Mouse (Mus musculus) forebrain, embryonic 16.5 days (tissue): ENCODE results near the gene Creb1. TPM values are rescaled to one million over a fixed set of nuclear protein-coding genes. Genes with fewer than 3 reads are reported as not detected.

Experiments
- ATAC-seq: fragments of 200-750 bp; cut with Nextera tagmentation; 2 replicates; pipeline ENCODE4 v1.8.0; 2017; ENCODE audit warnings: mild to moderate bottlenecking, moderate library complexity
- H3K27ac ChIP-seq: fragments of 300-500 bp; sonication (generic); 2 replicates; pipeline ENCODE4 v1.5.1; 2014; ENCODE audit warnings: low read length, control low read depth
- H3K27me3 ChIP-seq: fragments of 300-500 bp; sonication (generic); replicated peaks from 2 replicates; pipeline ENCODE4 v1.6.1; 2014; ENCODE audit warnings: low read length; ENCODE audit not compliant: control insufficient read depth, insufficient read depth
- H3K36me3 ChIP-seq: fragments of 300-500 bp; sonication (generic); 2 replicates; pipeline ENCODE4 v1.6.1; 2014; ENCODE audit not compliant: control insufficient read depth, insufficient read depth
- H3K4me1 ChIP-seq: fragments of 300-500 bp; sonication (generic); replicated peaks from 2 replicates; pipeline ENCODE4 v1.6.1; 2014; ENCODE audit warnings: low read length; ENCODE audit not compliant: control insufficient read depth, insufficient read depth
- H3K4me2 ChIP-seq: fragments of 300-500 bp; sonication (generic); 2 replicates; pipeline ENCODE4 v1.6.1; 2014; ENCODE audit warnings: mild to moderate bottlenecking, low read length, control low read depth
- H3K4me3 ChIP-seq: fragments of 300-500 bp; sonication (generic); replicated peaks from 2 replicates; pipeline ENCODE4 v1.5.1; 2014; ENCODE audit warnings: mild to moderate bottlenecking, low read length, control low read depth
- H3K9ac ChIP-seq: fragments of 300-500 bp; sonication (generic); replicated peaks from 2 replicates; pipeline ENCODE4 v1.6.1; 2014; ENCODE audit warnings: low read depth, low read length, control low read depth
- H3K9me3 ChIP-seq: fragments of 300-500 bp; sonication (generic); 2 replicates; pipeline ENCODE4 v1.6.1; 2016; ENCODE audit warnings: low read length; ENCODE audit not compliant: control insufficient read depth
- WGBS: fragments of 180-500 bp; shearing (Covaris S2); extraction: QIAGEN DNeasy Blood & Tissue Kit; methylation state at CpG from one replicate; pipeline ENCODE4 v1.1.7; 2014; 5-methylcytosine and 5-hydroxymethylcytosine counted together
- polyA plus RNA-seq: library from polyadenylated mRNA; unstranded; fragments of >200 nt; fragmentation: Nextera tagmentation; extraction: Ambion mirVana; gene quantifications from 2 replicates; pipeline ENCODE4 v1.2.1, GENCODE M21; 2015

Gene Creb1
- polyA plus RNA-seq, 1 experiment from 2014 or later = 51.6 TPM

GRCm38 (mm10) chr1:64533471-64534443, 1.3 kb downstream of the Creb1 start:
- H3K4me1 ChIP-seq = peaks cover 17% of the 10 kb centered on the region
- H3K36me3 ChIP-seq = no peaks in the 10 kb centered on the region
- ATAC-seq = no peak
- under 1% methylated on average over 27 of the region's 35 CpGs for WGBS
- peak overlapping the region; percentile 95 for H3K4me3 ChIP-seq
- peak overlapping the region; percentile 99 for H3K27ac ChIP-seq
- peak overlapping the region; percentile 99 for H3K9ac ChIP-seq
- H3K4me2 ChIP-seq = peak overlapping the region; percentile 84
- no peaks in the 10 kb centered on the region for H3K9me3 ChIP-seq
- no peaks in the 10 kb centered on the region for H3K27me3 ChIP-seq

GRCm38 (mm10) chr1:64538837-64539367, 6.5 kb downstream of the Creb1 start:
- Histone ChIP-seq H3K9ac (no peak overlapping the region), H3K27me3 (no peaks in the 10 kb centered on the region), H3K4me1 (peaks cover 9% of the 10 kb centered on the region), H3K36me3 (no peaks in the 10 kb centered on the region), H3K9me3 (no peaks in the 10 kb centered on the region), H3K4me2 (no peak overlapping the region), H3K27ac (no peak overlapping the region), H3K4me3 (no peak overlapping the region)
- WGBS = 89% methylated on average over 3 of the region's 3 CpGs
- no peak for ATAC-seq

GRCm38 (mm10) chr1:64543750-64544149, 11.3 kb downstream of the Creb1 start:
- H3K4me3 ChIP-seq = no peak overlapping the region
- H3K9ac ChIP-seq = no peak overlapping the region
- no peaks in the 10 kb centered on the region for H3K27me3 ChIP-seq
- H3K9me3 ChIP-seq = no peaks in the 10 kb centered on the region
- H3K36me3 ChIP-seq = no peaks in the 10 kb centered on the region
- no peak for ATAC-seq
- no peak overlapping the region for H3K4me2 ChIP-seq
- no peak overlapping the region for H3K27ac ChIP-seq
- 87% methylated on average over 5 of the region's 5 CpGs for WGBS
- no peaks in the 10 kb centered on the region for H3K4me1 ChIP-seq

GRCm38 (mm10) chr1:64546070-64546469, 13.6 kb downstream of the Creb1 start:
- no peaks in the 10 kb centered on the region for H3K36me3 ChIP-seq
- no peaks in the 10 kb centered on the region for H3K27me3 ChIP-seq
- no peak overlapping the region for H3K9ac ChIP-seq
- no peaks in the 10 kb centered on the region for H3K4me1 ChIP-seq
- H3K9me3 ChIP-seq = no peaks in the 10 kb centered on the region
- 89% methylated on average over 3 of the region's 3 CpGs for WGBS
- no peak overlapping the region for H3K4me2 ChIP-seq
- H3K27ac ChIP-seq = no peak overlapping the region
- H3K4me3 ChIP-seq = no peak overlapping the region
- ATAC-seq = no peak

GRCm38 (mm10) chr1:64549380-64549779, 16.9 kb downstream of the Creb1 start:
- no peak overlapping the region for H3K4me2 ChIP-seq
- no peak overlapping the region for H3K9ac ChIP-seq
- no peaks in the 10 kb centered on the region for H3K36me3 ChIP-seq
- ATAC-seq = no peak
- H3K9me3 ChIP-seq = no peaks in the 10 kb centered on the region
- WGBS = 80% methylated on average over 2 of the region's 2 CpGs
- no peaks in the 10 kb centered on the region for H3K27me3 ChIP-seq
- H3K27ac ChIP-seq = no peak overlapping the region
- no peaks in the 10 kb centered on the region for H3K4me1 ChIP-seq
- no peak overlapping the region for H3K4me3 ChIP-seq

- no peak overlapping the region for H3K4me2 ChIP-seq
- WGBS = 77% methylated on average over 2 of the region's 2 CpGs
- H3K4me3 ChIP-seq = no peak overlapping the region
- H3K36me3 ChIP-seq = no peaks in the 10 kb centered on the region
- no peaks in the 10 kb centered on the region for H3K9me3 ChIP-seq
- no peaks in the 10 kb centered on the region for H3K27me3 ChIP-seq
- H3K27ac ChIP-seq = no peak overlapping the region
- no peak for ATAC-seq
- H3K4me1 ChIP-seq = no peaks in the 10 kb centered on the region
- no peak overlapping the region for H3K9ac ChIP-seq
Measured at GRCm38 (mm10) chr1:64551908-64552307, 19.5 kb downstream of the Creb1 start.

GRCm38 (mm10) chr1:64560105-64560504, 27.7 kb downstream of the Creb1 start:
- Histone ChIP-seq H3K4me1 (no peaks in the 10 kb centered on the region), H3K4me2 (no peak overlapping the region), H3K4me3 (no peak overlapping the region), H3K27me3 (no peaks in the 10 kb centered on the region), H3K27ac (no peak overlapping the region), H3K9ac (no peak overlapping the region), H3K9me3 (no peaks in the 10 kb centered on the region), H3K36me3 (peaks cover 10% of the 10 kb centered on the region)
- 95% methylated on average over 3 of the region's 3 CpGs for WGBS
- no peak for ATAC-seq

- no peak overlapping the region for H3K4me2 ChIP-seq
- no peak for ATAC-seq
- H3K9ac ChIP-seq = no peak overlapping the region
- peaks cover 11% of the 10 kb centered on the region for H3K36me3 ChIP-seq
- H3K27me3 ChIP-seq = no peaks in the 10 kb centered on the region
- no peak overlapping the region for H3K4me3 ChIP-seq
- H3K27ac ChIP-seq = no peak overlapping the region
- H3K9me3 ChIP-seq = no peaks in the 10 kb centered on the region
- H3K4me1 ChIP-seq = no peaks in the 10 kb centered on the region
Measured at GRCm38 (mm10) chr1:64568206-64568605, 35.8 kb downstream of the Creb1 start.

- 91% methylated on average over 7 of the region's 7 CpGs for WGBS
- no peak for ATAC-seq
Measured at GRCm38 (mm10) chr1:64576022-64576421, 43.6 kb downstream of the Creb1 start.

More at GRCm38 (mm10) chr1:64576022-64576421, 43.6 kb downstream of the Creb1 start:
- H3K36me3 ChIP-seq = peaks cover 17% of the 10 kb centered on the region
- no peak overlapping the region for H3K4me2 ChIP-seq
- H3K9me3 ChIP-seq = no peaks in the 10 kb centered on the region
- H3K9ac ChIP-seq = no peak overlapping the region
- no peaks in the 10 kb centered on the region for H3K27me3 ChIP-seq
- no peak overlapping the region for H3K27ac ChIP-seq
- H3K4me3 ChIP-seq = no peak overlapping the region
- no peaks in the 10 kb centered on the region for H3K4me1 ChIP-seq
